Mouse (Mus musculus): ENCODE measurements at regions not wholly inside any gene's neighbourhood (a gene's known extent, or its start where the extent isn't known, plus 50 kb on each side); places are given as distances from the start of the nearest gene placed in this dataset.
"Not testable (repeated sequence)": the region's sequence is repeated elsewhere in the genome, so short reads cannot be mapped to it uniquely, and the experiment has no call there.

DNA sequence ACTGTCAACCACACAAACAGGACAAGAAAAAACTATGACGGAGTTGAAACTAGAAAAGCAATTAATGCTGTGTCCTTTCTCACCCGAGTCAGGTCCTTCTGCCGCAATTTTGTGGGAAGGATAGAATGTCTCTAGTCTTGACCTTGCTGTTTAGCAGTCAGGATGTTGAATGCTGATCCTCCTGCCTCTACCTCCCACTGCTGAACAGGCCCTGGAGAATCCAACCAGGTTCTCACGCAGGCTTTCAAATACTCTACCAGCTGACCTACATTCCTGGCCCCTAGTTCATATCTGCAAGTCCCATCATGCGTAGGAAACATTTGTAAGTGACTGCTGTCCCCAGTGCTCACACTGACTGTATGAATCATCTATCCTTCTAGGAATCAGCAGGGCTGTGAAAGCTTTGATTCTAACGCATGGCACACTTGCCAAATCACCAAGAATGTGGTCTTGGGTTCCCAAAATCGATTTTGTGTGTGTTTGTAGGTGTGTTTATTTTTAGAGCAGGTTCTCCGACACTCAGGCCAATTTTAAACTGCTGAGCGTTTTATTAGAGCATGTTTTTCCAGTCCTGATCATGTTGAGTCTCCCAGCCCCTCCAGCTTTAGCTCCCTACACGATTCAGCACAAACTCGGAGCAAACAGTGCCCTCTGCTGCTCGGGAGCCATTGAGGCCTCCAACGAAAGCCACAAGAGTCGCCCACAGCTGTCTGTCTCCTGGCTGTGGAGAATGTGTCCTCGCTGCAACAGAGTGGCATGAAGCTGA, 545.4 kb downstream of the Zfp704 start:
- peak; percentile 35 for DNase-seq

DNA sequence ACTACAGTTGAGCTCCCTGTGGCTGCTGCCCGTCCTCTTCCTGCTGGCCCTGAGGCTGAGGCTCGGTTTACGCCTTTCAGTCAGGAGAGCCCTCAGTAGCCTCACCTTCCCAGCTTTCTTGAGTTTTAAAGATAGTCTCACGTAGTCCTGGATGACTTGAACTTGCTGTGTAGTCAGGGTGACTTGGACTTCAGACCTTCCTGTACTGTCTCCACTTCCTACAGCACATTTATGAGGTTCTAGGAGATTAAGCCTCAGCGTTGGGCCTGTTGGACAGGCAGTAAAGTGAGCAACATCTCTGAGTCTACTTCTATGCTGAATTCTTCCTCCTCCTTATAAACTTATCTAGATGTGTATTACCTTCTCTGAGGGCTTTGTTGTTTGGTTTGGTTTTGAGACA, 546.2 kb downstream of the Zfp704 start:
- DNase-seq, result no peak

DNA sequence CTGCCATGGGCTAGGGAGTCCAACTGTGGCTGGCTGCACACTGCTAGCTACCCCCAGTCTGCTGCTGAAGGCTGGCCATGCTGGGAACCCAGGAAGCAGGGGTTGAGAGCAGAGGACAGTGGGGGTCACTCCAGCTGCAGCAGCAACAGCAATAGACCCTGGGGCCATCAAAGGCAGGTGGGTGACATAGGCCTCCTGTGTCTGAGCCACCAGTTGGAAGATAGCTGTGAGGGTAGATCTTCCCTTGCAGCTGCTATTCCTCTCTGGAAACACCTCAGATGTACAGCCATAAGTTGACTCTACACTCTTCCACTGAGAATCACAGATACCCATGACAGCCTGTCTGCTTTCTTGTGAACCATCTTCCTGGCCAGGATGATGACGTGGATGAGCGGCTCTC, 548.5 kb downstream of the Zfp704 start:
- no peak for DNase-seq

DNA sequence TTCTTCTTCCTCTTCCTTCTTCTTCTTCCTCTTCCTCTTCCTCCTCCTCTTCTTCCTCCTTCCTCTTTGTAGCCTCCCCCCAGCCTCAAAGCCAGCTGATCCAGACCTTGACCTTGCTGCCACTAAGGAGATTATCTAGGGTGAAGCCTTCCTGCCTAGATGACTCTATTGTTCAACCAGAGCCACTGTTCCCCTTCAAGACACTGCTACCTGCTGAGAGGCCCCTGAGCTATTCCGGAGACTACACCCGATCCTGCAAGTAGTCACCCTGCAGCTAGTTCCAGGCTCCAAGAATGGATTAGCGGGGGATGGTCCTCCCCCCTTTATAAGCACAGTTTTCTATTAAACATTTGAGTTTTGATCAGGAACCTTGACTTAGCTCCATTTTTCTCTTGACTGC, 552.2 kb downstream of the Zfp704 start:
- DNase-seq, result not testable (repeated sequence)

DNA sequence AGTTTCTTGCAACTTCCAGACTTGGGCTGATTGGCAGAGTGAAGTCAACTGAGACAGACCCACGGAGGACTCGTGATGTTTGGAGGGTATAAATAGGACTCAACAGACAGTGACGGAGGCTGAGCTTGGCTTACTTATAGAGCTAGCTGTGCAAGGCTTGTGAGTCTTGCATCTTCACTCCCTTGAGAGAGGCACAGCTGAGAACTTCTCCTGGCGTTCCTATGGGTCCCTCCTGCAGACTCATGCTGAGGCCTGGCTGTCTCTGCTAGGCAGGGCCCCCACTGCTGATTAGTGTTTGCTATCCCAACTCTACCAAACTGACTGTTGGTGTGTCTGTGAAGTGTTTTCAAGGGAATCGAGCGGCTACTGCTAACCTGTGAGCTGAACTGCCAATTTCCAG, 553.0 kb downstream of the Zfp704 start:
- DNase-seq, result no peak

DNA sequence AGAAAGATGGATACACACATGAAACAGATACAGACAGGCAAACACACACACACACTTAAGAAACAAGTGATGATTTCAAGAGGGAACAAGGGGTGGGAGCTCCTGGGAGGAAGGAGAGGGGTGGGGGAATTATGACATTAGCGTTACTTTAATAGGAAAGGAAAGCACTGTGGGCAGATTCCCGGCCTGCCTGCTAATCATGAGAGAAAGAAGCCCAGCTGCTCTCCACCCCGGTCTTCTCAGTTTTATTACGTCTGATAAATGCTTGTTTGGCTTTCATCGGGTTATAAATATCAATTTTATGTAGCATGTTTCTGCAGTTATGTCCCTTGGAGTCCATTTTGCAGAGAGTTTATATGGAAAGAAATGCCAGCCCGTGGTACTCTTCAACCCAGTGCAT, 554.1 kb downstream of the Zfp704 start:
- no peak for DNase-seq

Measured in layer of hippocampus, adult 9-11 months (tissue).